Mouse (Mus musculus) mature B cell (primary cell): ENCODE measurements around the gene Olfml3.

Source experiments
- in situ Hi-C: fragments of 300-500 bp; cut with MboI; formaldehyde crosslinking; loops from 2 replicates; pipeline ENCODE4 v1.14.3; 2019

The Olfml3 gene

DNA sequence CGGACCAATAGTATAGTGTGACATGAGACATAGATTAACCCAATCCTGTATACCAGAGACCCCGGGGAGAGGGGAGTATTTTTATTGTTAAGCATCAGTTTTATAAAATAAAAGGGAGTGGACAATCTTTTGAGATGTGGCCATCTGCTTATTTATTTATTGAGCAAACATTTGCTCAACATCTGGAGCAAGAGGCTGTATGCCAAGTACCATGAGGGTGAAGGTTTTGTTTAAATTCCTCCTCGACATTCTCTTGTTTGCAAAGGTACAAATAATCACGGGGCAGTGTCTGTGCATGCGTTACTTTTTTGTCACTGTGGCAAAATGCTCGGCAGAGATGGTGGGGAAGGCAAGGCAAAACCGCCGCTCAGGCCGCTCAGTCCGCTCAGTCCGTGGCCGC lies 32.4 kb downstream of the Olfml3 start:
- in situ Hi-C loops = no loop called here

DNA sequence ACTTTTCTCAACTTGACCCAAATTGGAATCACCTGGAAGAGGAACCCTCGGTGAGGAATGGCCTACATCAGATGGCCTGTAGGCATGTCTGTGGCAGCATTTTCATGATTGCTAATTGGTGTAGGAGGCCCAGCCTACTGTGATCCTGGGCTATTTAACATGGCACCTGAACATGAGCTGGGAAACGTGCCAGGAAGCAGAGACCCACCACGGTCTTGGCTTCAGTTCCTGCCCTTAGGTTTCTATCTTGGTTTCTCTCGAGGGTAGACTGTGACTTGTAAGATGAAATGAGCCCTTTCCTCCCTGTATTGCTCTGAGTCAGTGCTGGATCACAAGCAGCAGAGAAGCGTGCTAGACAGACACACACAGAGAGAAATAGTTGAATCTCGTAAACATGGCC lies 33.1 kb downstream of the Olfml3 start:
- in situ Hi-C loops = no loop called here

DNA sequence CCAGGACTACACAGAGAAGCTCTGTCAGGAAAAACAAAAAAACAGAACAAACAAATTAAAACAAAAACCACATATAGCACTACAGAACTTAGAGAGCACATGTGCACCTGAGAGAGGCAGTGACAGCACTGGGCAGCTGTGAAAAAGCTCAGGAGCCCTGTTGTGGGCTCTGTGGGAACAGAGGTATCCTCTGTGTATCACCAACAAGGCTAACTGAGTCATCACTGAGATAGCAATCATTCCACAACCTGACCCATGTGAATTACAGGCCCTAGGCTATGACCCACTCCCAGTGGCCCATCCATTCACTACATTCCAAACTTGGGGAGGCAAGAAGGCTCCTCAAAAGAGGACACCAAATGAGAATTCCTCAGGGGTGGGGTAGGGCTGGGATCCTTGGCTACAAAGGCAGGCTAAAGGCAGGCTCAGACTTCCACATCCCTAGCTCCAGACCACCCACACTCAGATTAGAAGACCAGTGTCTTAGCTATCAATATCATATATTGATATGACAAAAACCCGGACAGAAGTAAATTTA lies 41.3 kb downstream of the Olfml3 start:
- in situ Hi-C loops = no loop called here

DNA sequence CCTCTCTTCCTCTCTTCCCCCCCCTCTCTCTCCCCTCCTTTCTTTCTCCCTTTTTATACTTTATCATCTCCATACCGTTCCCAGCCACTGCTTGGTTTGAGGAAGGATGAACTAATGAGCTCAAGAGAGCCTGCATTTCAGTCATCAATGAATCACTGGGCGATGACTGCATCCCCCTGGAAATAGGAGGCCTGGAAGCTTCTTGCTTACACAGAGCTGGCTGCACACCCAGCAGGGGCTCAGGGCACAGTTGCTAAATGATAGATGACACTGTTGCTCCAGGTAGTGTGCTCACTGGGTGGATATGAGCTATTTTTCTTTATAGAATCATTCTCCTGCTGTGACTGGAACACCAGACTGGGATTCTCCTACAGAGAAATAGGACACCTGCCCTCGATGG lies 42.2 kb downstream of the Olfml3 start:
- in situ Hi-C loops = no loop called here

DNA sequence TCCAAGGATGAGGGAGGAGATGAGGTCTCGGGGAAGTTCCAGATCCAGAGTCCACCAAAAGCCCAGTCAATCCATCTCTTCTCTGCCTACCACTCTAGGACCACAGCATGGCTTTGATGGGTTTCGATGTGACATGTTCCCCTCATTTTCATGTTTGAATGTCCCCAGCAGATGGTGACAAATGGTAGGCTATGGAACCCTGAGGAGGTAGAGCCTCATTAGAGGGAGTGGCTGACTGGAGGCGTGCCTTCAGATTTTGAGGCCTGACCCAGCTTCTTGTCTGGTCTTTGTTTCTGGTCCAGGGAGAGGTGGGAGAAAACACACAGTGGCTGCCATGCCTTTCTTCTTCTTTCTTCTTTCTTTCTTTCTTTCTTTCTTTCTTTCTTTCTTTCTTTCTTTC lies 47.3 kb downstream of the Olfml3 start:
- in situ Hi-C loops = no loop called here

DNA sequence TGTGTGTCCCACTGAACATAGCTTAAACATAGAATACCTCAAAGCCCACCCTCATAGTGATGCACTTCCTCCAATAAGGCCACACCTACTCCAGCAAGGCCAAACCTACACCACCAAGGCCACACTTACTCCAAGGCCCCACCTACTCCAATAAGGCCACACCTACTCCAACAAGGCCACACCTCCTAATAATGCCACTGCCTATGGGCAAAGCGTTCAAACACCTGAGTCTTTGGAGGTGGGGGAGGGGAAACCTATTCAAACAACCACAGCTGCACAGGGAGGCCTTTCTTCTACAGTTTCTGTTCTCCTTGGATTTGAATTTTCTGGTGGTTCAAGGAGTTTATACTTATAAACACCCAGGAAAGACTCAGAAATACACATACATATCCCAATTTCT lies 48.8 kb downstream of the Olfml3 start:
- in situ Hi-C loops = no loop called here

DNA sequence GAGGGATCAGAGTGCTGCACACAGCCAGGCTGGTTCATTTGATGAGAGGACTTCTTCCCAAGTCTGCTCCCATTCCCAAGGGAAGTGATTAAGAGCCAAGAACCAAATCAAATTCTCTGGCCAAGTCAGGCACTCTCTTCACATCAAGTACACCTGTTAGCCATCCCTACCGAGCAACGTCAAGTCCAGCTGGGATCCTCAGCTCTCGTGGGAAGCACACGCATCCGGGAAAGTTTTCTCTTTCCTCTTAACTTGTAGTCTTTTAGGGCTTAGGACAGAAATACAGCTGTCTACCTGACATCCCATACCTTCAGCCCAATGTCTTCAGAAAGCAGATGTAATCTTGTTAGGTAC lies 53.9 kb downstream of the Olfml3 start:
- in situ Hi-C loops = no loop called here

DNA sequence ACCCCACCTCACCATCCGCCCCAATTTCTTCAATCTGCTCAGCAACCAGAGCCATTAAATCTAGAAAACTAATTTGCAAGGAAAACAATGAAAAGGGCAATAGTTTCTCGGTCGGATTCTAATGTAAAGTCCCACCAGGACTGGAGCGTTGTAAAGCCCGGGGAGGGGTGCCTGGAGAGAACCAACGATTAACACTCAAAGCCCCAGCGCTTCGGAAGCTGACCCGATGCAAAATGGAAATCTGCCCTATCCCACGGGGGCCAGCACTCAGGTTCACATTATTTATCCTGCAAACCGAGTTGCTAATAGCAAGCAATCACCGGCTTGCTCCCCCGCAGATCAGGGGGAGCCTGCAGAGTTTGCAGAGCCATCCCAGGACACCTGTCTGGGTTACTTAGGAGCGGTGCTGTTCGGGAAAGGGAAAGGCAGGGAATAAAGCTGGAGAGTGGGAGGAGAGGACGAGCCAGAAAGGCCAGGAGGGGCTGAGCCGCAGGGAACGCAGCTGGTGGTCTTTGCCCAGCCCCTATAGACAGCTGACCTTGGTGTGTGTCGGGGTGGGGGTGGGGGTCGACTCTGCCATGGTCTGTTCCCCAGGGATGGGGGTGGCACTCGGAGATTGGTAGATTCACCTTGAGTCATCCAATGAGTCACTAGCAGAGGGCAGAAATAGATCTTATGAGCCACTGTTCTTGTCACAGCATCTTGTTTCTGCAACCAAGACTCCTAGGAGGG lies 54.4 kb downstream of the Olfml3 start:
- in situ Hi-C loops = no loop called here

DNA sequence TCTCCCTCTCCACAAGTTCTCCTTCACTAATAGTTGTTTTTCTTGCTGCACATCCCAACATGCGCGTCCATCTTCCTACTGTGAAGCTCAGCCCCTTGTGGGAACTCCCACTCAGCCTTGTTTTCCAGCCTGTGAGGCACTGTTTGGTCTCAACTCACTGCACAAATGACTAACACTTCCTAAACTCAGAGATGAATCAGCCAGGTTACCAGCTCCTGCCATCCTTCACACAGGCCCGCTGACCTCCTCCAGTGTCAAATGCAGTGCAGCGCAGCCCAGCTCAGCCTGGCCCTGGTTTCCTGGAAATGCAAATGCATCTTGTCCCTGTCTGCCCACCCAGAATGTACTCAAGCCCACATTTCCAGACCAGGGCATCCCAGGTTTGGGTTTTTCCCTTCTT lies 55.3 kb downstream of the Olfml3 start:
- in situ Hi-C loops = no loop called here

DNA sequence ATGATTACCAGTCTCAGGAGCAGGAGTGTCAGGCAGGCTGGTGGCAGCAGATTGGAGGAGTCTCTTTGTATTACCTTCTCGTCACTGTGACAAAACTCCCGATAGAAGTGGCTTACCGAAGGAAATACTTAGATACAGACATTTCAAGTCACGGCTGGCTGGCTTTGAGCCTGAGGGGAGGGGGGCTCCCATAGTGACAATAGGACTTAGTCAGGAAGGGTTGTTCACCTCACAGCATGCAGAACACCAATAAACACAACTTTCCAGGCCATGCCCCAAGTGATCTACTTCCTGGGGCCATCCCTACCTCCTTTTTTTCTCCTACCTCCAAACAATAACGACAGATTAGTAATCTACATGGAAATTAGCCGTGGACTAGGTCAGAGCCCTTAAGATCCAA lies 59.0 kb downstream of the Olfml3 start:
- in situ Hi-C loops = no loop called here

DNA sequence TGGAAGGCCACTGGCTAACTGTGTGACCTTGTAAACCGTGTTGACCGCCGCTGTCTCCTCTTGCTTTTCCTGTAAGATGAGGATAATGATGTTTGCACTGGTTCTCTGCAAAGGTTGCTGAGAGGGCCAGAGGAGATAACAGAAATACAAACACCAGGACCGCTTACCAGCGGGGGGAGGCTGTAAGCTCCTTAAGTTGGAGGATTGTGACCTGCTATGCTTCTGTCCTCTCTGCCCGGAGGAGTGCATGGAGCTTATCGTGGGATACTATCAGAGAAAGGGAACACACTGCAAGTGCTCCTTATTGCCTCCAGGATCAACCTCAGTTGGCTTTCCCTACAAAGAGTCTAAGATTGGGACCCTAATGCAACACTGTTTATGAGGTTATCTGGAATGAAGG lies 65.1 kb downstream of the Olfml3 start:
- in situ Hi-C loops = no loop called here
